Comparison of ENCODE assay signal across 13 mouse cellular contexts in the genomic region with DNA sequence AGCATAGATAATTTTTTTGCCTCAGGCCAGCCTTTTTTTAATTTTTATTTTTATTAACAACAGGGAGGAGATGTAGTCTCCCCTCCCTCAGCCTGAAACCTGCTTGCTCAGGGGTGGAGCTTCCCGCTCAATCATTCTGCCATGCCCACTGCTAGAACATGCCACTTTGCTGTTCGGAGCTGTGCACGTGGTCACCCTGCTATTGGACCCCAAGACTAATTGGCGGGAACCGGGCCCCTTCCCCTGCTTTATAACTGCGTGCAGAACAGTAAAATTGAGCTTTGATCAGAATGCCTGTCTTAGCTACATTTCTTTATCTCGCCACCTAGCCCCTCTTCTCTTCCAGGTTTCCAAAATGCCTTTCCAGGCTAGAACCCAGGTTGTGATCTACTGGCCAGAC. TPM values are rescaled to one million over a fixed set of nuclear protein-coding genes. Genes with fewer than 3 reads are reported as not detected.
"Had no signal": no experiment of that assay in that cellular context is flagged by ENCODE, and none has a peak within 500 bp of the region (broad histone marks: within the 10 kb centered on the region; RNA-seq: fewer than 3 reads in every experiment).

No protein-coding gene starts in this region.

RNA-seq across cellular contexts. Expression of a gene that starts 6.1 kb away (rescaled TPM):
- polyA plus RNA-seq: neural tube, embryonic 13.5 days; neural tube, embryonic 14.5 days; neural tube, embryonic 15.5 days; small intestine, adult 2 months; spleen, adult 2 months; stomach, embryonic 14.5 days; stomach, embryonic 15.5 days; stomach, embryonic 16.5 days; stomach, postnatal 0 days; testis, adult 2 months; thymus, adult 2 months; thymus, postnatal 0 days; urinary bladder, adult 2 months had no signal

RNA-seq across cellular contexts. Expression of a gene that starts 18.8 kb away (rescaled TPM):
- polyA plus RNA-seq: neural tube, embryonic 13.5 days; neural tube, embryonic 14.5 days; neural tube, embryonic 15.5 days; small intestine, adult 2 months; spleen, adult 2 months; stomach, embryonic 14.5 days; stomach, embryonic 15.5 days; stomach, embryonic 16.5 days; stomach, postnatal 0 days; testis, adult 2 months; thymus, adult 2 months; thymus, postnatal 0 days; urinary bladder, adult 2 months had no signal

RNA-seq across cellular contexts. Expression of a gene that starts 21.3 kb away (rescaled TPM):
- polyA plus RNA-seq: small intestine, adult 2 months; spleen, adult 2 months; stomach, embryonic 14.5 days; stomach, embryonic 15.5 days; stomach, embryonic 16.5 days; stomach, postnatal 0 days; thymus, adult 2 months; thymus, postnatal 0 days; urinary bladder, adult 2 months had no signal

RNA-seq across cellular contexts. Expression of a gene that starts 34.8 kb away (rescaled TPM):
- polyA plus RNA-seq: neural tube, embryonic 13.5 days; neural tube, embryonic 14.5 days; neural tube, embryonic 15.5 days; small intestine, adult 2 months; spleen, adult 2 months; stomach, embryonic 14.5 days; stomach, embryonic 15.5 days; stomach, embryonic 16.5 days; stomach, postnatal 0 days; thymus, postnatal 0 days; urinary bladder, adult 2 months had no signal

RNA-seq across cellular contexts. Expression of a gene that starts 36.8 kb away (rescaled TPM):
- polyA plus RNA-seq: neural tube, embryonic 13.5 days; neural tube, embryonic 14.5 days; neural tube, embryonic 15.5 days; small intestine, adult 2 months; spleen, adult 2 months; stomach, embryonic 14.5 days; stomach, embryonic 15.5 days; stomach, embryonic 16.5 days; stomach, postnatal 0 days; testis, adult 2 months; thymus, adult 2 months; thymus, postnatal 0 days; urinary bladder, adult 2 months had no signal
